In the genomic region with DNA sequence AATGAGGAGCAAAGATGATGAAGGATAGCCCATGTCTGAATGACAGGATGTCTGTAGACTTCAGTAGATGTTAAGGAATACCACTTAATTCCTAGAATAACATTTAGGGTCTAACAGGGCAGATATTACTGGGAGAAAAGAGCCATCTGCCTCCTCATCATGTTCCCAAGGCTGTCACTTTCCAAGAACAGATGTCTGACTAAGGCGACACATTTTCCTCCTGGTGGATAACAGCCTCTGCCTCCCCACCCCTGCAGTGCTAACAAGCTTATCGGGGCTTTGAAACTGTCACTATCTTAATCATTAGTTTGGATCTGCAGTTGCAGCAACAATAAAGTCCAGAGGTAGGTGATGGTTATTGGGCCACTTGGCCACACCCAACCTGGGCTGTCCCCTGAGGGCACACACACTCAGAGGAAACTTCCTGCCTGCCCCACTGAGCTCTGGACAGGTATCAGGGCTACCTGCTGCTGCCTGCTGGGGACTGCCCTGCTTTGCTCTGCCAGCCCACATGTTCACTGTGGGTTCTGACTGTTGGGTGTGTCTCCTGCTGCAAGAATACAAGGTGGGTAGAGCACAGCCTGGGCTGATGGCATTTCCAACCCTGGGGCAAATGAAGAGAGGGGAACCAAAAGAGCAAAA, we compare ENCODE assay signal across 35 mouse cellular contexts. TPM values are rescaled to one million over a fixed set of nuclear protein-coding genes. Genes with fewer than 3 reads are reported as not detected.
DNase-seq lines count a peak whose midpoint lies in the region; ATAC-seq and TF ChIP-seq lines count a peak whose summit lies in the region.
"Had no signal": no experiment of that assay in that cellular context is flagged by ENCODE, and none has a peak within 500 bp of the region (broad histone marks: within the 10 kb centered on the region; RNA-seq: fewer than 3 reads in every experiment).

No protein-coding gene starts in this region.

- peak; percentile 38 to 51 for DNase-seq in layer of hippocampus, adult 8-10 months (ENCODE audit: low spot score in 2 of 2)
- DNase-seq in layer of hippocampus, adult 11-12 months (ENCODE audit: low spot score): no peak
- DNase-seq in MEL (ENCODE audit: low read depth, low spot score): no peak
- DNase-seq in intestine, embryonic 14.5 days (ENCODE audit: low spot score): no peak
- no peak for DNase-seq in right cerebral cortex, adult 2 months (ENCODE audit: low spot score in 2 of 2)
- no peak for DNase-seq in heart, embryonic 10.5 days (ENCODE audit: low spot score)
- no peak for DNase-seq in midbrain, embryonic 10.5 days (ENCODE audit: low spot score)
- DNase-seq: adrenal gland, adult 8-10 months; B cell, adult 2 months; cerebellum, adult 8-10 months; cerebellum, postnatal 36 days; embryo, embryonic 11 days; gastrocnemius, postnatal 14 days; heart, adult 11 months; heart, postnatal 14 days; kidney, postnatal 36 days; lung, embryonic 14.5 days; right cerebral cortex, postnatal 4 days; thymus, adult 2 months had no signal

- H3K79me2 ChIP-seq in MEL (ENCODE audit: control insufficient read depth, insufficient read depth, low read length, poor library complexity): peaks cover 19% of the 10 kb centered on the region

- TF ChIP-seq EP300 in MEL (IDR thresholded peaks at IDR 0.05; ENCODE audit: low read depth in 1 of 2, low read length in 2 of 2): no peak

- H3K27me3 ChIP-seq in MEL (ENCODE audit: control insufficient read depth in 1 of 2, insufficient read depth in 2 of 2, low read length in 2 of 2): no peaks in the 10 kb centered on the region
- H3K27me3 ChIP-seq in intestine, embryonic 14.5 days (replicated peaks; ENCODE audit: control insufficient read depth, insufficient read depth, low read length): peaks cover 8% of the 10 kb centered on the region; the same call in 1 of the 2 replicates
- peaks cover 25% of the 10 kb centered on the region for H3K27me3 ChIP-seq in heart, embryonic 10.5 days (ENCODE audit: insufficient read depth, poor library complexity, severe bottlenecking)
- H3K27me3 ChIP-seq in midbrain, embryonic 10.5 days (ENCODE audit: low read depth, poor library complexity, severe bottlenecking): peaks cover 35% of the 10 kb centered on the region
- H3K27me3 ChIP-seq: CH12.LX; megakaryocyte, embryonic 14.5 days had no signal

- no peaks in the 10 kb centered on the region for H3K9me3 ChIP-seq in MEL (replicated peaks; ENCODE audit: insufficient read depth, low read length)
- no peaks in the 10 kb centered on the region for H3K9me3 ChIP-seq in intestine, embryonic 14.5 days (ENCODE audit: control insufficient read depth, low read length)
- no peaks in the 10 kb centered on the region for H3K9me3 ChIP-seq in heart, embryonic 10.5 days
- H3K9me3 ChIP-seq in midbrain, embryonic 10.5 days (replicated peaks): no peaks in the 10 kb centered on the region
- H3K9me3 ChIP-seq: embryonic facial prominence, embryonic 13.5 days; forebrain, embryonic 12.5 days; heart, embryonic 13.5 days; hindbrain, embryonic 12.5 days; kidney, embryonic 15.5 days; limb, embryonic 15.5 days; megakaryocyte, embryonic 14.5 days; midbrain, embryonic 15.5 days; neural tube, embryonic 12.5 days had no signal

- TF ChIP-seq CTCF in MEL (IDR thresholded peaks at IDR 0.05 in 2 of 3, conservative IDR thresholded peaks at IDR 0.05 in 1 of 3; ENCODE audit: control insufficient read depth in 1 of 3, insufficient read depth in 1 of 3, low read depth in 2 of 3, low read length in 3 of 3, poor library complexity in 1 of 3, severe bottlenecking in 1 of 3): no peak

- peaks cover 2 to 38% of the 10 kb centered on the region in 2 experiments; a peak in 3 of 4 replicates for H3K4me1 ChIP-seq in MEL (ENCODE audit: control insufficient read depth in 1 of 2, insufficient read depth in 2 of 2, low read length in 2 of 2)
- H3K4me1 ChIP-seq in intestine, embryonic 14.5 days (replicated peaks; ENCODE audit: control insufficient read depth, insufficient read depth, low read length): no peaks in the 10 kb centered on the region
- H3K4me1 ChIP-seq in heart, embryonic 10.5 days: peaks cover 9% of the 10 kb centered on the region
- H3K4me1 ChIP-seq in midbrain, embryonic 10.5 days: peaks cover 14% of the 10 kb centered on the region

- WGBS in intestine, embryonic 14.5 days: 36% methylated on average over 2 of the region's 2 CpGs
- 35% methylated on average over 2 of the region's 2 CpGs for WGBS in heart, embryonic 10.5 days
- 80% methylated on average over 2 of the region's 2 CpGs for WGBS in midbrain, embryonic 10.5 days

- ATAC-seq in intestine, embryonic 14.5 days (replicated peaks; ENCODE audit: low FRiP score, low TSS enrichment, low read depth): peak; percentile 47; the same call in 1 of the 2 replicates
- ATAC-seq in megakaryocyte-erythroid progenitor cell, adult 5-6 weeks (replicated peaks; ENCODE audit: low FRiP score, low TSS enrichment, poor library complexity, severe bottlenecking): 0 out of 2 replicates have a peak, but pooled peaks have one; percentile 8
- ATAC-seq: activated CD4-positive, CD25-positive, alpha-beta regulatory T cell, adult 4 months; midbrain, embryonic 15.5 days had no signal

- no peak for TF ChIP-seq RAD21 in MEL (IDR thresholded peaks at IDR 0.05; ENCODE audit: low read depth, low read length)

- H3K27ac ChIP-seq in MEL (ENCODE audit: control insufficient read depth, low read depth, low read length): no peak overlapping the region
- H3K27ac ChIP-seq in intestine, embryonic 14.5 days (ENCODE audit: low read depth): no peak overlapping the region
- H3K27ac ChIP-seq in heart, embryonic 10.5 days: no peak overlapping the region
- no peak overlapping the region for H3K27ac ChIP-seq in midbrain, embryonic 10.5 days (replicated peaks)
- H3K27ac ChIP-seq: embryonic facial prominence, embryonic 13.5 days; forebrain, embryonic 12.5 days; heart, embryonic 13.5 days; hindbrain, embryonic 12.5 days; kidney, embryonic 15.5 days; left cerebral cortex, adult 2 months; limb, embryonic 15.5 days; liver, embryonic 14.5 days; midbrain, embryonic 15.5 days; neural tube, embryonic 12.5 days had no signal

- peaks cover 0 to 20% of the 10 kb centered on the region in 2 experiments; a peak in 2 of 4 replicates for H3K36me3 ChIP-seq in MEL (ENCODE audit: control insufficient read depth in 1 of 2, insufficient read depth in 2 of 2, low read length in 2 of 2)
- no peaks in the 10 kb centered on the region for H3K36me3 ChIP-seq in intestine, embryonic 14.5 days (ENCODE audit: control insufficient read depth, insufficient read depth, low read length)
- no peaks in the 10 kb centered on the region for H3K36me3 ChIP-seq in heart, embryonic 10.5 days
- H3K36me3 ChIP-seq in midbrain, embryonic 10.5 days: no peaks in the 10 kb centered on the region
- H3K36me3 ChIP-seq: embryonic facial prominence, embryonic 13.5 days; forebrain, embryonic 12.5 days; heart, embryonic 13.5 days; hindbrain, embryonic 12.5 days; kidney, embryonic 15.5 days; limb, embryonic 15.5 days; midbrain, embryonic 15.5 days; neural tube, embryonic 12.5 days had no signal

- no peak overlapping the region for H3K4me2 ChIP-seq in intestine, embryonic 14.5 days (ENCODE audit: low read length)
- H3K4me2 ChIP-seq: embryonic facial prominence, embryonic 13.5 days; forebrain, embryonic 12.5 days; heart, embryonic 13.5 days; hindbrain, embryonic 12.5 days; kidney, embryonic 15.5 days; limb, embryonic 15.5 days; lung, embryonic 14.5 days; midbrain, embryonic 15.5 days; neural tube, embryonic 12.5 days had no signal

- TF ChIP-seq POLR2A in MEL (IDR thresholded peaks at IDR 0.05; ENCODE audit: control insufficient read depth in 1 of 2, insufficient read depth in 1 of 2, low read depth in 1 of 2, low read length in 2 of 2, poor library complexity in 1 of 2): no peak

- H3K9ac ChIP-seq in MEL (ENCODE audit: control insufficient read depth, low read depth, low read length, poor library complexity, severe bottlenecking): no peak overlapping the region
- H3K9ac ChIP-seq in intestine, embryonic 14.5 days (ENCODE audit: low read length): no peak overlapping the region
- H3K9ac ChIP-seq: embryonic facial prominence, embryonic 13.5 days; forebrain, embryonic 12.5 days; heart, embryonic 13.5 days; hindbrain, embryonic 12.5 days; kidney, embryonic 15.5 days; limb, embryonic 15.5 days; liver, embryonic 14.5 days; lung, embryonic 14.5 days; midbrain, embryonic 15.5 days; neural tube, embryonic 12.5 days had no signal

- H3K4me3 ChIP-seq in MEL (ENCODE audit: control insufficient read depth in 1 of 2, insufficient read depth in 1 of 2, low read depth in 2 of 2, low read length in 2 of 2): no peak overlapping the region
- no peak overlapping the region for H3K4me3 ChIP-seq in intestine, embryonic 14.5 days (ENCODE audit: low read depth, low read length)
- no peak overlapping the region for H3K4me3 ChIP-seq in heart, embryonic 10.5 days
- no peak overlapping the region for H3K4me3 ChIP-seq in midbrain, embryonic 10.5 days
- H3K4me3 ChIP-seq: embryonic facial prominence, embryonic 13.5 days; erythroblast, embryonic 14.5 days; forebrain, embryonic 12.5 days; heart, embryonic 13.5 days; hindbrain, embryonic 12.5 days; kidney, embryonic 15.5 days; left cerebral cortex, adult 2 months; limb, embryonic 15.5 days; megakaryocyte, embryonic 14.5 days; midbrain, embryonic 15.5 days; neural tube, embryonic 12.5 days had no signal

TF ChIP-seq in MEL, 35 proteins besides CTCF, POLR2A, EP300 and RAD21 (continues in another document):
- TF ChIP-seq ELF1 (IDR thresholded peaks at IDR 0.05; ENCODE audit: low read depth, low read length): no peak

RNA-seq across cellular contexts. Expression of gene Ptpre, which starts 2.6 kb away (rescaled TPM):
- total RNA-seq in layer of hippocampus, adult 8-10 months (2022): 10 to 100 TPM; 49.5 to 52.8 (median 51.5) TPM
- 4.9 and 6.9 TPM in 2 replicates for total RNA-seq in MEL (2012; rRNA removed)
- polyA plus RNA-seq in MEL (2012; ENCODE audit: insufficient read depth in 1 of 2, insufficient read length in 2 of 2, low read depth in 1 of 2, low replicate concordance in 2 of 2, missing spikeins in 1 of 2): 10 to 100 TPM in 1 of 2 experiments, not detected in 1; 12.9 TPM
- polyA plus RNA-seq in intestine, embryonic 14.5 days (2014; fragmentation: Nextera tagmentation; extraction: Ambion mirVana): 1.9 and 2.3 TPM in 2 replicates
- 33.6 and 33.9 TPM in 2 replicates for total RNA-seq in megakaryocyte-erythroid progenitor cell, adult 5-6 weeks (2014; fragmentation: Nextera tagmentation)
- total RNA-seq in megakaryocyte-erythroid progenitor cell, adult 5-6 weeks (2017): 21.4 and 39.7 TPM in 2 replicates
- polyA plus RNA-seq in heart, embryonic 10.5 days (2016; fragmentation: Nextera tagmentation; extraction: Ambion mirVana): 1.1 and 1.8 TPM in 2 replicates
- 0.56 and 0.68 TPM in 2 replicates for polyA plus RNA-seq in midbrain, embryonic 10.5 days (2016; fragmentation: Nextera tagmentation; extraction: Ambion mirVana)

RNA-seq across cellular contexts. Expression of gene Clrn3, which starts 6.2 kb away (rescaled TPM):
- not detected for total RNA-seq in layer of hippocampus, adult 8-10 months (2022)
- total RNA-seq in MEL (2012; rRNA removed): not detected in 2 replicates
- not detected for polyA plus RNA-seq in MEL (2012; ENCODE audit: insufficient read depth in 1 of 2, insufficient read length in 2 of 2, low read depth in 1 of 2, low replicate concordance in 2 of 2, missing spikeins in 1 of 2)
- polyA plus RNA-seq in intestine, embryonic 14.5 days (2014; fragmentation: Nextera tagmentation; extraction: Ambion mirVana): 16.8 and 18.9 TPM in 2 replicates
- not detected in 2 replicates for total RNA-seq in megakaryocyte-erythroid progenitor cell, adult 5-6 weeks (2014; fragmentation: Nextera tagmentation)
- not detected in 2 replicates for total RNA-seq in megakaryocyte-erythroid progenitor cell, adult 5-6 weeks (2017)
- polyA plus RNA-seq in heart, embryonic 10.5 days (2016; fragmentation: Nextera tagmentation; extraction: Ambion mirVana): not detected in 2 replicates
- not detected in 2 replicates for polyA plus RNA-seq in midbrain, embryonic 10.5 days (2016; fragmentation: Nextera tagmentation; extraction: Ambion mirVana)
- total RNA-seq: adrenal gland, adult 8-10 months; CH12.LX; gastrocnemius, postnatal 14 days; heart, postnatal 14 days; left cerebral cortex, adult 2 months; left cerebral cortex, postnatal 36 days had no signal
- polyA plus RNA-seq: activated CD4-positive, CD25-positive, alpha-beta regulatory T cell, adult 4 months; embryonic facial prominence, embryonic 13.5 days; erythroblast, embryonic 14.5 days; forebrain, embryonic 12.5 days; heart, embryonic 13.5 days; hindbrain, embryonic 12.5 days; limb, embryonic 15.5 days; liver, embryonic 14.5 days; lung, embryonic 14.5 days; midbrain, embryonic 15.5 days; neural tube, embryonic 12.5 days had no signal

Comparison
In these comparisons a context has a peak if more than half of its experiments do, and no peak if none do; other contexts are left out.
1. DNase-seq: peak in layer of hippocampus, adult 8-10 months (2 of 2); none in layer of hippocampus, adult 11-12 months (single experiment), MEL (single experiment), intestine, embryonic 14.5 days (single experiment), right cerebral cortex, adult 2 months (0 of 2), heart, embryonic 10.5 days (single experiment) and midbrain, embryonic 10.5 days (single experiment).
2. RNA of gene Clrn3, which starts 6.2 kb away (polyA plus RNA-seq): 16.8 to 18.9 TPM in intestine, embryonic 14.5 days; not detected in MEL, not detected in heart, embryonic 10.5 days and not detected in midbrain, embryonic 10.5 days; every median in the first group is over 10 times any median in the second.